In the genomic region with DNA sequence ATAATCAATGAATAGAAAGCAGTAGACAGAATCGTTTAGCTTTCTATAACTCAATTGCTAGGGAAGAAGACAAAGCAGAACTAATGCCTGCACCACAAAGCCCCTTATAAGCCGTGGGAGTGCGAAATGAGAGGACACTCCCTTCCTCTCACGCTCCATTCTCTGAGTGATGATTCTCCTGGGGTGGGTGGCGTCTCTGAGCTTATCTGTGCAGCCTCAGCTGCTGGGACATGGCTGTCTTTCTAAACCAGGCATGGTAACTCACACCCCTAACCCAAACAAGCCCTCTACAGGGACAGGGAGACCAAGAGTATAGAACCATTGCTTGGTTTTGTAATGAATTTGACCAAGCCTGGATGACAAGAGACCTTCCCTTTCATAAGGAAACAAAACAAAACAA, we compare ENCODE assay signal across 28 mouse cellular contexts.
DNase-seq lines count a peak whose midpoint lies in the region; ATAC-seq and TF ChIP-seq lines count a peak whose summit lies in the region.
"Had no signal": no experiment of that assay in that cellular context is flagged by ENCODE, and none has a peak within 500 bp of the region (broad histone marks: within the 10 kb centered on the region; RNA-seq: fewer than 3 reads in every experiment).

No protein-coding gene starts in this region.

- no peaks in the 10 kb centered on the region; the same call in 1 of the 2 replicates for H3K36me3 ChIP-seq in liver, postnatal 0 days (replicated peaks; ENCODE audit: insufficient read depth, low read length)
- H3K36me3 ChIP-seq in liver, embryonic 13.5 days = no peaks in the 10 kb centered on the region
- no peaks in the 10 kb centered on the region for H3K36me3 ChIP-seq in liver, embryonic 16.5 days (ENCODE audit: control insufficient read depth, insufficient read depth)
- H3K36me3 ChIP-seq in hindbrain, embryonic 11.5 days (ENCODE audit: control insufficient read depth, insufficient read depth, low read length) = no peaks in the 10 kb centered on the region
- H3K36me3 ChIP-seq in midbrain, embryonic 11.5 days (ENCODE audit: control insufficient read depth, insufficient read depth, low read length) = no peaks in the 10 kb centered on the region
- H3K36me3 ChIP-seq: embryonic facial prominence, embryonic 10.5 days; embryonic facial prominence, embryonic 13.5 days; forebrain, embryonic 12.5 days; forebrain, embryonic 15.5 days; heart, embryonic 12.5 days; heart, embryonic 15.5 days; hindbrain, embryonic 12.5 days; hindbrain, embryonic 15.5 days had no signal

- H3K9me3 ChIP-seq in liver, postnatal 0 days (ENCODE audit: low read length) = no peaks in the 10 kb centered on the region
- no peaks in the 10 kb centered on the region for H3K9me3 ChIP-seq in liver, embryonic 13.5 days (replicated peaks)
- H3K9me3 ChIP-seq in liver, embryonic 16.5 days (replicated peaks; ENCODE audit: control insufficient read depth, low read length) = no peaks in the 10 kb centered on the region
- H3K9me3 ChIP-seq in hindbrain, embryonic 11.5 days (ENCODE audit: control insufficient read depth, low read length) = no peaks in the 10 kb centered on the region
- H3K9me3 ChIP-seq in midbrain, embryonic 11.5 days (ENCODE audit: control insufficient read depth, low read length) = no peaks in the 10 kb centered on the region
- H3K9me3 ChIP-seq: embryonic facial prominence, embryonic 10.5 days; embryonic facial prominence, embryonic 13.5 days; forebrain, embryonic 12.5 days; forebrain, embryonic 15.5 days; heart, embryonic 12.5 days; heart, embryonic 15.5 days; hindbrain, embryonic 12.5 days; hindbrain, embryonic 15.5 days had no signal

- intact Hi-C loops in heart, postnatal 14 days (cut with DNase I) = no loop called here

- no peaks in the 10 kb centered on the region for H3K27me3 ChIP-seq in liver, postnatal 0 days (ENCODE audit: insufficient read depth, low read length)
- no peaks in the 10 kb centered on the region for H3K27me3 ChIP-seq in liver, embryonic 13.5 days
- H3K27me3 ChIP-seq in liver, embryonic 16.5 days (ENCODE audit: control insufficient read depth, insufficient read depth, low read depth, low read length) = no peaks in the 10 kb centered on the region
- H3K27me3 ChIP-seq in hindbrain, embryonic 11.5 days (ENCODE audit: control insufficient read depth, insufficient read depth, low read length) = no peaks in the 10 kb centered on the region
- no peaks in the 10 kb centered on the region for H3K27me3 ChIP-seq in midbrain, embryonic 11.5 days (ENCODE audit: control insufficient read depth, insufficient read depth, low read length)
- H3K27me3 ChIP-seq: embryonic facial prominence, embryonic 13.5 days; forebrain, embryonic 12.5 days; forebrain, embryonic 15.5 days; heart, embryonic 12.5 days; heart, embryonic 15.5 days; hindbrain, embryonic 12.5 days; hindbrain, embryonic 15.5 days had no signal

- TF ChIP-seq EP300 in liver, postnatal 0 days (IDR thresholded peaks at IDR 0.05; ENCODE audit: low read depth) = no peak

- 67% methylated on average over 5 of the region's 5 CpGs for WGBS in liver, postnatal 0 days (ENCODE audit: insufficient replicate concordance)
- 20% methylated on average over 5 of the region's 5 CpGs for WGBS in liver, embryonic 13.5 days (ENCODE audit: insufficient replicate concordance)
- 32% methylated on average over 5 of the region's 5 CpGs for WGBS in liver, embryonic 16.5 days (ENCODE audit: insufficient replicate concordance)
- 46% methylated on average over 5 of the region's 5 CpGs for WGBS in hindbrain, embryonic 11.5 days
- WGBS in midbrain, embryonic 11.5 days = 42% methylated on average over 5 of the region's 5 CpGs

- H3K9ac ChIP-seq in liver, postnatal 0 days (replicated peaks) = no peak overlapping the region
- H3K9ac ChIP-seq in liver, embryonic 13.5 days = no peak overlapping the region
- no peak overlapping the region for H3K9ac ChIP-seq in liver, embryonic 16.5 days (ENCODE audit: low read depth, low read length)
- H3K9ac ChIP-seq in hindbrain, embryonic 11.5 days (ENCODE audit: low read depth, low read length) = no peak overlapping the region
- no peak overlapping the region for H3K9ac ChIP-seq in midbrain, embryonic 11.5 days (ENCODE audit: low read length)
- H3K9ac ChIP-seq: embryonic facial prominence, embryonic 13.5 days; forebrain, embryonic 12.5 days; forebrain, embryonic 15.5 days; heart, embryonic 12.5 days; heart, embryonic 15.5 days; hindbrain, embryonic 12.5 days; hindbrain, embryonic 15.5 days had no signal

- peak; percentile 40 for DNase-seq in liver
- no peak for DNase-seq in liver, postnatal 0 days
- peak; percentile 28 for DNase-seq in liver, embryonic 13.5 days
- no peak for DNase-seq in heart, postnatal 14 days
- DNase-seq in hindbrain, embryonic 11.5 days (ENCODE audit: low spot score) = no peak
- no peak for DNase-seq in midbrain, embryonic 11.5 days (ENCODE audit: low spot score, missing footprints)
- DNase-seq in cerebellum, adult 9-10 months = no peak
- DNase-seq: adrenal gland, adult 2 months; adrenal gland, postnatal 14 days; cerebellum, adult 11 months; cerebellum, adult 2 months; cerebellum, postnatal 10 days; cerebellum, postnatal 36 days; embryo, embryonic 11 days; gastrocnemius, postnatal 14 days; heart, adult 18-20 months; heart, postnatal 10 days; heart, postnatal 4 days had no signal

- H3K27ac ChIP-seq in liver, postnatal 0 days (ENCODE audit: low read depth) = no peak overlapping the region
- H3K27ac ChIP-seq in liver, embryonic 13.5 days = no peak overlapping the region
- no peak overlapping the region for H3K27ac ChIP-seq in liver, embryonic 16.5 days (ENCODE audit: low read length)
- H3K27ac ChIP-seq in hindbrain, embryonic 11.5 days (ENCODE audit: low read depth, low read length) = no peak overlapping the region
- no peak overlapping the region for H3K27ac ChIP-seq in midbrain, embryonic 11.5 days (ENCODE audit: low read depth, low read length)
- H3K27ac ChIP-seq: embryonic facial prominence, embryonic 10.5 days; embryonic facial prominence, embryonic 13.5 days; forebrain, embryonic 12.5 days; forebrain, embryonic 15.5 days; heart, embryonic 15.5 days; hindbrain, embryonic 12.5 days; hindbrain, embryonic 15.5 days had no signal

- H3K4me2 ChIP-seq in liver, postnatal 0 days (ENCODE audit: low read depth, low read length) = no peak overlapping the region
- H3K4me2 ChIP-seq in liver, embryonic 13.5 days = no peak overlapping the region
- H3K4me2 ChIP-seq in liver, embryonic 16.5 days (ENCODE audit: low read depth, low read length) = no peak overlapping the region
- no peak overlapping the region for H3K4me2 ChIP-seq in hindbrain, embryonic 11.5 days (replicated peaks; ENCODE audit: low read depth, low read length)
- no peak overlapping the region for H3K4me2 ChIP-seq in midbrain, embryonic 11.5 days
- H3K4me2 ChIP-seq: embryonic facial prominence, embryonic 13.5 days; forebrain, embryonic 12.5 days; forebrain, embryonic 15.5 days; heart, embryonic 12.5 days; heart, embryonic 15.5 days; hindbrain, embryonic 12.5 days; hindbrain, embryonic 15.5 days had no signal

- no peak for TF ChIP-seq CTCF in liver, postnatal 0 days (IDR thresholded peaks at IDR 0.05; ENCODE audit: low read depth)

- H3K4me3 ChIP-seq in liver, postnatal 0 days (ENCODE audit: low read depth, low read length) = no peak overlapping the region
- no peak overlapping the region for H3K4me3 ChIP-seq in liver, embryonic 13.5 days (replicated peaks)
- no peak overlapping the region for H3K4me3 ChIP-seq in liver, embryonic 16.5 days (ENCODE audit: low read depth, low read length)
- H3K4me3 ChIP-seq in hindbrain, embryonic 11.5 days (ENCODE audit: low read depth, low read length) = no peak overlapping the region
- no peak overlapping the region for H3K4me3 ChIP-seq in midbrain, embryonic 11.5 days (ENCODE audit: low read depth, low read length)
- H3K4me3 ChIP-seq: embryonic facial prominence, embryonic 10.5 days; embryonic facial prominence, embryonic 13.5 days; erythroblast, embryonic 14.5 days; forebrain, embryonic 12.5 days; forebrain, embryonic 15.5 days; heart, embryonic 12.5 days; heart, embryonic 15.5 days; hindbrain, embryonic 12.5 days; hindbrain, embryonic 15.5 days had no signal

- peaks cover 2% of the 10 kb centered on the region; the same call in 1 of the 2 replicates for H3K4me1 ChIP-seq in liver, postnatal 0 days (ENCODE audit: insufficient read depth)
- peaks cover 13% of the 10 kb centered on the region for H3K4me1 ChIP-seq in liver, embryonic 13.5 days (replicated peaks)
- H3K4me1 ChIP-seq in liver, embryonic 16.5 days (ENCODE audit: control insufficient read depth, low read depth, low read length) = peaks cover 3% of the 10 kb centered on the region
- H3K4me1 ChIP-seq in hindbrain, embryonic 11.5 days (replicated peaks; ENCODE audit: control insufficient read depth, insufficient read depth, low read length) = no peaks in the 10 kb centered on the region
- H3K4me1 ChIP-seq in midbrain, embryonic 11.5 days (ENCODE audit: control insufficient read depth, insufficient read depth, low read length) = no peaks in the 10 kb centered on the region
- H3K4me1 ChIP-seq: embryonic facial prominence, embryonic 10.5 days; embryonic facial prominence, embryonic 13.5 days; forebrain, embryonic 12.5 days; forebrain, embryonic 15.5 days; heart, embryonic 12.5 days; heart, embryonic 15.5 days; hindbrain, embryonic 12.5 days; hindbrain, embryonic 15.5 days had no signal

- ATAC-seq in liver, postnatal 0 days = no peak
- peak; percentile 75 for ATAC-seq in liver, embryonic 13.5 days (ENCODE audit: low read depth)
- ATAC-seq in liver, embryonic 16.5 days (ENCODE audit: low read depth) = 0 out of 2 replicates have a peak, but pooled peaks have one; percentile 43
- ATAC-seq in hindbrain, embryonic 11.5 days (ENCODE audit: low FRiP score) = no peak
- ATAC-seq in midbrain, embryonic 11.5 days (ENCODE audit: low FRiP score) = no peak
- ATAC-seq: forebrain, embryonic 15.5 days had no signal

Comparison
In these comparisons a context has a peak if more than half of its experiments do, and no peak if none do; other contexts are left out.
1. DNase-seq: peak in liver (single experiment) and liver, embryonic 13.5 days (single experiment); none in liver, postnatal 0 days (single experiment), heart, postnatal 14 days (0 of 2), hindbrain, embryonic 11.5 days (single experiment), midbrain, embryonic 11.5 days (single experiment) and cerebellum, adult 9-10 months (single experiment).
2. ATAC-seq: peak in liver, embryonic 13.5 days (single experiment) and liver, embryonic 16.5 days (single experiment); none in liver, postnatal 0 days (single experiment), hindbrain, embryonic 11.5 days (single experiment) and midbrain, embryonic 11.5 days (single experiment).